ENCODE assay signal across 19 mouse cellular contexts in the genomic region with DNA sequence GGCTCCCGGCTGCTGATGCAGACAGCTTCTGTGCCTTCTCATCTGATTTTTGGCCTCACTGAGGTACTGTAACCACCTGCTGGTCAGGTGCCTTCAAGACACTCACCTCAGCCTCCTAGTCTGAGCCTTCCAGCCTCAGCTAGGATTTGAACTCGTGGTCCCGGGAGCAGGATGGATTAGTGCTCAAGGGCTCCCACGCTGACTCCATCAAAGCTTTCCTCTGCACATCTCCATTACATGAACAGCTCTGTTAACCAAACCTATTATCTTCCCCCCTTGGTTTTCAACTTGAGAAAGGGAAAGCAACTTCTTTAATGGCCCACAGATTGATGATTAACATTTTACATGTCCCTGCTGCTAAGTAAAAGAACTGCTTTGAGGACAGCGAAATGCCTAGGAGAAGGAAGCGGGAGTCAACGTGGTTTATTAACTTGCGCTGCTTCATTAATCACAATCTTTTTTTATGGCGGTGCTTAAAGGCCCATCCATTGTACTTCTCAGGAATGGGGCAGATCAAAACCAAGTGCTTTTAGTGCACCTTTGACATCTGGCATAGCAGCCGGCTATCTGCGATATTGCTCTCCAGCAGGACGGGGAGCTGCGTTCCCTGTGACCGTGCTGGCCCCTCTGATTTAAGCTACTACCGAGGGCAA.
DNase-seq lines count a peak whose midpoint lies in the region; ATAC-seq and TF ChIP-seq lines count a peak whose summit lies in the region.
"Had no signal": no experiment of that assay in that cellular context is flagged by ENCODE, and none has a peak within 500 bp of the region (broad histone marks: within the 10 kb centered on the region; RNA-seq: fewer than 3 reads in every experiment).

No protein-coding gene starts in this region.

- ATAC-seq in hindbrain, embryonic 16.5 days: peak; percentile 56; the same call in 1 of the 2 replicates
- no peak for ATAC-seq in hindbrain, embryonic 11.5 days (ENCODE audit: low FRiP score)
- ATAC-seq in midbrain, postnatal 0 days (ENCODE audit: low FRiP score): no peak
- ATAC-seq in limb, embryonic 11.5 days (ENCODE audit: insufficient number of reproducible peaks, low FRiP score, low TSS enrichment, low read depth): no peak
- ATAC-seq: midbrain, embryonic 15.5 days had no signal

- no peak overlapping the region for H3K4me3 ChIP-seq in hindbrain, embryonic 16.5 days (ENCODE audit: low read length)
- H3K4me3 ChIP-seq in hindbrain, embryonic 11.5 days (ENCODE audit: low read depth, low read length): no peak overlapping the region
- H3K4me3 ChIP-seq in midbrain, postnatal 0 days (ENCODE audit: low read depth, low read length): no peak overlapping the region
- no peak overlapping the region for H3K4me3 ChIP-seq in midbrain, embryonic 10.5 days
- H3K4me3 ChIP-seq in limb, embryonic 11.5 days (ENCODE audit: low read depth, low read length): no peak overlapping the region
- H3K4me3 ChIP-seq: embryonic facial prominence, embryonic 13.5 days; forebrain, embryonic 10.5 days; midbrain, embryonic 15.5 days had no signal

- no peaks in the 10 kb centered on the region for H3K27me3 ChIP-seq in hindbrain, embryonic 16.5 days (replicated peaks; ENCODE audit: control insufficient read depth, insufficient read depth, low read length)
- H3K27me3 ChIP-seq in hindbrain, embryonic 11.5 days (ENCODE audit: control insufficient read depth, insufficient read depth, low read length): no peaks in the 10 kb centered on the region
- no peaks in the 10 kb centered on the region for H3K27me3 ChIP-seq in midbrain, postnatal 0 days (ENCODE audit: insufficient read depth, low read length)
- H3K27me3 ChIP-seq in midbrain, embryonic 10.5 days (ENCODE audit: low read depth, poor library complexity, severe bottlenecking): no peaks in the 10 kb centered on the region
- no peaks in the 10 kb centered on the region for H3K27me3 ChIP-seq in limb, embryonic 11.5 days (ENCODE audit: control insufficient read depth, insufficient read depth, low read length)
- H3K27me3 ChIP-seq: embryonic facial prominence, embryonic 13.5 days; midbrain, embryonic 15.5 days had no signal

- no peaks in the 10 kb centered on the region for H3K9me3 ChIP-seq in hindbrain, embryonic 16.5 days (ENCODE audit: control insufficient read depth, low read length)
- H3K9me3 ChIP-seq in hindbrain, embryonic 11.5 days (ENCODE audit: control insufficient read depth, low read length): no peaks in the 10 kb centered on the region
- H3K9me3 ChIP-seq in midbrain, postnatal 0 days (ENCODE audit: low read length): no peaks in the 10 kb centered on the region
- no peaks in the 10 kb centered on the region for H3K9me3 ChIP-seq in midbrain, embryonic 10.5 days (replicated peaks)
- H3K9me3 ChIP-seq in limb, embryonic 11.5 days (ENCODE audit: control insufficient read depth, low read length): no peaks in the 10 kb centered on the region
- H3K9me3 ChIP-seq: embryonic facial prominence, embryonic 13.5 days; forebrain, embryonic 10.5 days; midbrain, embryonic 15.5 days had no signal

- no peak overlapping the region for H3K9ac ChIP-seq in hindbrain, embryonic 16.5 days (ENCODE audit: low read depth, low read length)
- H3K9ac ChIP-seq in hindbrain, embryonic 11.5 days (ENCODE audit: low read depth, low read length): no peak overlapping the region
- H3K9ac ChIP-seq in midbrain, postnatal 0 days (replicated peaks; ENCODE audit: low read length, poor library complexity, severe bottlenecking): no peak overlapping the region
- no peak overlapping the region for H3K9ac ChIP-seq in limb, embryonic 11.5 days (ENCODE audit: low read length)
- H3K9ac ChIP-seq: embryonic facial prominence, embryonic 13.5 days; midbrain, embryonic 15.5 days had no signal

- no peak for DNase-seq in hindbrain, embryonic 11.5 days (ENCODE audit: low spot score)
- DNase-seq in midbrain, postnatal 0 days (ENCODE audit: low spot score): peak; percentile 17
- no peak for DNase-seq in midbrain, embryonic 10.5 days (ENCODE audit: low spot score)
- peak; percentile 36 for DNase-seq in limb, embryonic 11.5 days (ENCODE audit: low spot score)
- no peak for DNase-seq in frontal cortex, postnatal 14 days (ENCODE audit: low spot score in 2 of 2)
- no peak for DNase-seq in layer of hippocampus, postnatal 25 days (ENCODE audit: extremely low spot score in 1 of 2, low spot score in 1 of 2)
- no peak for DNase-seq in thymus, postnatal 36 days
- DNase-seq: adrenal gland, postnatal 14 days; B cell, adult 2 months; cerebellum, adult 9-11 months; gastrocnemius, postnatal 14 days; heart, postnatal 36 days; lung, adult 18-20 months; lung, postnatal 4 days had no signal

- H3K36me3 ChIP-seq in hindbrain, embryonic 16.5 days (ENCODE audit: control insufficient read depth, insufficient read depth, low read length): no peaks in the 10 kb centered on the region
- H3K36me3 ChIP-seq in hindbrain, embryonic 11.5 days (ENCODE audit: control insufficient read depth, insufficient read depth, low read length): no peaks in the 10 kb centered on the region
- H3K36me3 ChIP-seq in midbrain, postnatal 0 days (ENCODE audit: insufficient read depth, low read length): no peaks in the 10 kb centered on the region
- H3K36me3 ChIP-seq in midbrain, embryonic 10.5 days: no peaks in the 10 kb centered on the region
- H3K36me3 ChIP-seq in limb, embryonic 11.5 days (ENCODE audit: control insufficient read depth, insufficient read depth, low read length): no peaks in the 10 kb centered on the region
- H3K36me3 ChIP-seq: embryonic facial prominence, embryonic 13.5 days; forebrain, embryonic 10.5 days; midbrain, embryonic 15.5 days had no signal

- H3K4me1 ChIP-seq in hindbrain, embryonic 16.5 days (ENCODE audit: control insufficient read depth, insufficient read depth, low read depth, low read length): no peaks in the 10 kb centered on the region
- no peaks in the 10 kb centered on the region for H3K4me1 ChIP-seq in hindbrain, embryonic 11.5 days (replicated peaks; ENCODE audit: control insufficient read depth, insufficient read depth, low read length)
- H3K4me1 ChIP-seq in midbrain, postnatal 0 days (ENCODE audit: insufficient read depth, low read length): no peaks in the 10 kb centered on the region
- H3K4me1 ChIP-seq in midbrain, embryonic 10.5 days: peaks cover 15% of the 10 kb centered on the region
- H3K4me1 ChIP-seq in limb, embryonic 11.5 days (ENCODE audit: control insufficient read depth, insufficient read depth, low read length): 0 out of 2 replicates have a peak, but pooled peaks cover 4% of the 10 kb centered on the region
- H3K4me1 ChIP-seq: embryonic facial prominence, embryonic 13.5 days had no signal

- no peak overlapping the region for H3K27ac ChIP-seq in hindbrain, embryonic 16.5 days (ENCODE audit: low read depth, low read length)
- H3K27ac ChIP-seq in hindbrain, embryonic 11.5 days (ENCODE audit: low read depth, low read length): no peak overlapping the region
- H3K27ac ChIP-seq in midbrain, postnatal 0 days (ENCODE audit: low read depth, low read length): no peak overlapping the region
- H3K27ac ChIP-seq in midbrain, embryonic 10.5 days (replicated peaks): no peak overlapping the region
- H3K27ac ChIP-seq in limb, embryonic 11.5 days (replicated peaks; ENCODE audit: low read depth, low read length): no peak overlapping the region
- H3K27ac ChIP-seq: embryonic facial prominence, embryonic 13.5 days; forebrain, embryonic 10.5 days; midbrain, embryonic 15.5 days had no signal

- no peak overlapping the region for H3K4me2 ChIP-seq in hindbrain, embryonic 16.5 days (ENCODE audit: low read length)
- no peak overlapping the region for H3K4me2 ChIP-seq in hindbrain, embryonic 11.5 days (replicated peaks; ENCODE audit: low read depth, low read length)
- H3K4me2 ChIP-seq in midbrain, postnatal 0 days (ENCODE audit: low read depth, low read length, poor library complexity, severe bottlenecking): no peak overlapping the region
- H3K4me2 ChIP-seq in limb, embryonic 11.5 days (ENCODE audit: low read depth, severe bottlenecking): peak overlapping the region; percentile 5; the same call in 1 of the 2 replicates
- H3K4me2 ChIP-seq: embryonic facial prominence, embryonic 13.5 days; heart, embryonic 11.5 days; midbrain, embryonic 15.5 days had no signal

- WGBS in hindbrain, embryonic 16.5 days: 56% methylated on average over 15 of the region's 15 CpGs
- WGBS in hindbrain, embryonic 11.5 days: 74% methylated on average over 15 of the region's 15 CpGs
- WGBS in midbrain, postnatal 0 days: 63% methylated on average over 15 of the region's 15 CpGs
- whole genome bisulfite sequencing in midbrain, embryonic 10.5 days: 81% methylated on average over 15 of the region's 15 CpGs
- 23% methylated on average over 15 of the region's 15 CpGs for WGBS in limb, embryonic 11.5 days

- TF ChIP-seq CTCF in midbrain, postnatal 0 days (IDR thresholded peaks at IDR 0.05): no peak

Comparison
In these comparisons a context has a peak if more than half of its experiments do, and no peak if none do; other contexts are left out.
1. DNase-seq: peak in midbrain, postnatal 0 days (single experiment) and limb, embryonic 11.5 days (single experiment); none in hindbrain, embryonic 11.5 days (single experiment), midbrain, embryonic 10.5 days (single experiment), frontal cortex, postnatal 14 days (0 of 2), layer of hippocampus, postnatal 25 days (0 of 2) and thymus, postnatal 36 days (0 of 2).